Mouse (Mus musculus) cerebral cortex, adult 2 months (tissue): ENCODE data around the gene Rprd1b.

ENCODE experiments used
- WGBS: fragments of 180-500 bp; shearing (Covaris S2); methylation state at CpG from one replicate; pipeline ENCODE4 v1.1.7; 2018; 5-methylcytosine and 5-hydroxymethylcytosine counted together

Gene Rprd1b

DNA sequence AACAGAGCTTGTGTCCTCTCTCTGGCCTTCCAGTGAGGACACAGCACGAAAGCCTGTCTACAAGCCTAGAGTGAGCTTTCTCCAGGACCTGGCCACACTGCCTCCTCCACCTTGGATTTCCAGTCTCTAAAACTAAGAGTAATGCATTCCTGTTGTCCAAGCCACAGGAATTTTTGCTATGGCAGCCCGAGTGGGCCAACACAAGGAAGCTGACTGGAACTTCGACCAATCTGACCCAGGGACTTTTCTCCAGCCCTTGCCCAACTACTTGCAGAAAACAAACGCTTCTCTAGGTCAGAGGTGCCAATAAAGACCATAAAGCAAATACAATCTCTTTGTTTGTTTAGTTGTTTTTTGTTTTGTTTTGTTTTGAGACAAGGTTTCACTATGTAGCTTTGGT is 61.8 kb downstream of the Rprd1b start:
- 95% methylated on average over 4 of the region's 4 CpGs for WGBS

DNA sequence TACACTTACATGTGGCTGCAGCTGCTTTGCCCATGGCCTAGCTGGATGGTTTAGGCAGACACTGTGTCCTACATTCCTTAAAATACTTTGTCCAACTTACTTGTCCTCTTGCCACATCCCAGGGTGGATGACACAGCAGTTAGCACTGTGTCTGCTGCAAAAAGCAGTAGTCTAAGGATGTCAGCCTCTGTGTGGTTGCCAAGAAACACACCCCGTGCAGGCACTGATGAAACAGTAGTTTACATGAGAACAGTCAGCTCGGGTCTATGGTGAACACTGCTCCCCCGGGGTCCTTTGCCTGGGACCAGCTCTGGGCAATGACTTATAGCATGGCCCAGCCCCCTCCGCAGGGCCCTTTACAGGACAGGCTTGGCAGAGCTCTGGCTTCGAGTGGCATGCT is 65.0 kb downstream of the Rprd1b start:
- 51% methylated on average over 5 of the region's 5 CpGs for WGBS

DNA sequence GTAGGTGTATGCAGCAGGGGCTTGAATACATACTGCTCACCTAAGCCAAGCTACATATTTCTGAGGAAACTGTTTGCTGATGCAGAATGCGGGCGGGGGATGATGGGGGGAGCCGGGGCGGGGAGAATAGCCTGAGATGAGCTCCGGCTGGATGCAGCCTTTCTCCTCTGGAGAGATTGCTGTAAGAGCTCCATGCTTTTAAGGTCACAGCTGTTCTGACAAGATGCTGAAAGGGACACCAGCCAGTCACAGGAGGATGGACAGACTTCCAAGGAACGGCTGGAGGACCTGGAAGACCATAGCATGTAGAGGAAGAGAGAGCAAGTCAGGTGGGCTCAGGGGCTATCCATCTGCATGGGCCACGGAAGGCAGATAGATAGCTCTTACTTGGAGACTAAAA is 66.0 kb downstream of the Rprd1b start:
- WGBS, result 81% methylated on average over 7 of the region's 7 CpGs

DNA sequence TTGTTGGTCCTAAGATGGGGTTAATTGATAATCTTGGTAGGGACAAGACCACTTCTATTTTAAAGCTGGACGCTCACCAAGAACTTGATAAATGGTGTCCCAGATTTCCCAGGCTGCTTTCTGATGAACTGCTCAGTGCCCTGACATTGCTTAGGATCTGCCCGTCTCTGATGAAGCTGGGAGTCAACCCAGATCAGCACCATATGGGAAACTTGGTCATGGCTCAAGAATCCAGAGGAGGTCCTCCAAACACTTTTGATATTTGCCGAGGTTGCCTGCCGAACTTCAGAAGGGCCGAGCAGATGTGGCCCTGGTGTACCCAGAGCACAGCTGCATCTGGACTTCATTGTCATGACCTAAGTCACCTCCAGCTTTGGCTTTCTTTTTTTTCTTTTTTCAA is 66.5 kb downstream of the Rprd1b start:
- WGBS, result 73% methylated on average over 5 of the region's 5 CpGs

DNA sequence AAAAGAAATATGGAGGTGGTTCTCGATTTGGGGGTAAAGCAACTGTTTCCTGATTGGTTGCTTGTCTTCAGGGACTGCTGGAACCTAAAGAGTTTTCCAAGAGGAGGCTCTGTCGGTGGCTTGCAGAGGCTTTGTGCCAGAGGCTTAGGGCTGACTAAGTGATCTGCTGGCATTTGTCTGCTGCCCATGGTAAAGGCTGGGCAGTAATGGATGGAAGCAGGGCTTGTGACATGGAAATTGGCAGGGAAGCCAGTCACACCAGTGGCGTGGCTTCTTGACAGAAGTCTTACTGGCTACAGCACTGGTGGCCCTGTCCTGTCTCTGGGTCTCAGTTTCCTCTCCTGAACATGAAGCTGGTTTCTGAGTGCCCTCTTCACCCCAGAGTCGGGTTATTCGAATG is 68.8 kb downstream of the Rprd1b start:
- 86% methylated on average over 5 of the region's 5 CpGs for WGBS

DNA sequence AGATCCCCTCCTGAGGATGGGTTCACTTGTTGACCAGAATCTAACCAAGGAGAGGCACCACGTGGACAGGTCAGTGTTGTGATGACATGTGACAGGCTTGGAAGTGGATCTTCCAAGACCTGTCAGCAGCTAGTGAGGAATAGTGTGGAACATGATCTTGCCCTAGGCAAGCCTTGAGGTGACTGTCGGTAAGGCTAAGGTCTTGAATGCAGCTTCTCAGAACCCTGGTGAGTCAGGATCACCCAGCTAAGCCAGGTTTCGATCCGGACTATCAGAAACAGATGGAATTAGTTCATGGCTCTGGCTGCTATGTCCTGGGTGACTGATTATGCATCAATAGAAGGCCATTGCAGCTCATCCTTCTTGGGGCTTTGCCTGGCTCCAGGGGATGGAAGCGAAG is 70.4 kb downstream of the Rprd1b start:
- WGBS, result 92% methylated on average over 5 of the region's 5 CpGs

DNA sequence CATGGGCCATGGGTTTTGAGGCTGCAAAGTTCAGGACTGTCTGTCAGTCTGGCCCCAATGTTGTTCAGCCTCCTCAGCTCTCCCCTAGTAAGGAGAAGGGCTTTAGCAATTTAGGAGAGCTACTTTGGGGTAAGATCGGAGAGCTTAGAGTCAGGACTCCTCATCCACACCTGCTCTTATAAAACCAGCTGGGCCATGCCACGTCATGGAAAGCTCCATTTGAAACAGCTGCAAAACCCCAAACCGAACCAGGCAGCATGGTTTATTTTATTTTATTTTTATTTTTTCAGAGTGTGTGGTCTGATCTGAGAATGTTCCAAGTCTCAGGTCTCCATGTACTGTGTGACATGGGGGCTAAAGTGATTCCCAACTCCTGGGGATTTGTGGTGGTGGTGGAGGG is 71.2 kb downstream of the Rprd1b start:
- 81% methylated on average over 3 of the region's 3 CpGs for WGBS

DNA sequence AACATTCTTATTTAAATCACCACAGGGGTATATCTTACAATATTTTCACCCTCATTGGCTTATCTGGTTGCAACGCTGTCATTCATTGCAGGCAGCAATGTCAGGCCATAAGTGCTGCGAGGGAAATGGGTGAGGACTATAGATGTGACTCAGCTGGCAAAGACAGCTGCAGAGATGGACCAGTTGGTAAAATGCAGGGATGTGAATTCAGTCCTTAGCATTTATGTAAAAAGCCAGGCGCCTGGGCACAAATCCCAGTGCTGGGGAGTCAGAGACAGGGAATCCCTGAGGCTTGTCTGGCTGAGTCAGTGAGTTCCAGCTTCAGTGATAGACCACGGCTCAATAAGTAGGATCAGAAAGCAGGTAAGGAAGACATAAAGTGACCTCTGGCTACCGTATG is 73.5 kb downstream of the Rprd1b start:
- 59% methylated on average over 5 of the region's 5 CpGs for WGBS

DNA sequence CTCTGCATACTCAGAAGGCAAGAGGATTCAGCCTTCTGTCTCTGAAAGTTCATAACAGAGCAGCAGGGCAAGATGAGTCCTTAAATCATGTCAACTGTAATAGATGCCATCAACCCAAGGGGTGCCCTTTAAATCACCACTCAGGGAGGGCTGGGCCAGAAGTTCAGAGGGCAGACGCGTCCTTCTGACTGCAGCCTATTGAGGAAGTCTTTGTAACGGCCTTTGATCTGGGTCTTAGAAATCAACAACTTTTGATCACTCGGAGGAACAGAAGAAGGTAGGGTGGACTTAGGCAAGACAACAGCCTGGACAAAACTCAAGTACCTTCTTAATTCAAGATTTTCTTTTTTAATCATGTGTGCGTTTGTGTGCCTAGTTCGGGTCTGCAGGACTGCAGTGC is 76.7 kb downstream of the Rprd1b start:
- WGBS, result 93% methylated on average over 6 of the region's 6 CpGs

DNA sequence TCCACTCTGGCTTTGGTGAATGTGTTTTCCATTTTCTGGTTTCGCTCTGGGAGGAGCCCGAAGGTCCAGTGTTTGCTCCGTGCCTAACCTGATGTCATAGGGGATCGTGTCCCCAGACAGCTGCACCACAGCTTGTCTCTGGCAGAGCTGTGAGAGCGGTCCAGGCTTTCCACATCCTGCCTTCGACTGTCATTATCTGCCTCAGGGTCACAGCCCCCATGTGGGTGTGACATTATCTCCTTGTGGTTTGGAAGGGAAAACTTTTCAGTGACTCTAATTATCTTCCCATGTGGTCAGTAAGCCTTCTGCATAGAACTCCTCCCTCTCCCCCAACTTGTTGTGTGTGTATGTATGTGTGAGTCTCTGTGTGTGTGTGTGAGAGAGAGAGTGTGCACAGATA is 77.3 kb downstream of the Rprd1b start:
- 95% methylated on average over 6 of the region's 6 CpGs for WGBS

DNA sequence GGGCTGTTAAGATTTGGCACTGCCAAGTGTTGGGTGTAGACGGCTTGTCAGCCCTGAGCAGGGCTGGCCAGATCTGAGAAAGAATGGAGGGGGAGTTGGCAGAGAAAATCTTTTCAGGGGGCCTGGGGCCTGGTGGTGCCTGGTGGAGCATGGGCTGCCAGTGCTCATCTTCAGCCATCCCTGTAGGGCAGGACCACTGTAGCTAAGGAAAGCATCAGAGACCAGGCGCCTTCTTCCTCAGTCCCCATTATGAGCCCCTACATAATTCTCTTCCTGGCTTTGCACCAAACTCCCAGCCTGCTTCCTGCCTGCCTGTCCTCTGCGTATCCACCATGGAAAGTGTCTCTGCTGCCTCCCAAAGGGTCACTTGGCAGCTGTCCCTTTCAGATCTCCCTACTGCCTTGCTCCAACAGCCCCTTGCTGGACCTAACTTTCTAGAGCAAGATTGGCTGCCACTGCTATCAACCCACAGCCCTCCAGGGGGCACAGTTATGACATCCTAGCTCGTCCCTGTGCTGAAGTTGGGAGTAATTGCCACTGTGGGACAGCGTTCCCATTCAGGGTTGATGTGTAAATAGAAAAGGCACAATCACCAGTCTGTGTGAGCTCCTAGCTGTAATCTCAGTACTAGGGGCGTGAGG is 78.8 kb downstream of the Rprd1b start:
- 50% methylated on average over 6 of the region's 6 CpGs for WGBS

DNA sequence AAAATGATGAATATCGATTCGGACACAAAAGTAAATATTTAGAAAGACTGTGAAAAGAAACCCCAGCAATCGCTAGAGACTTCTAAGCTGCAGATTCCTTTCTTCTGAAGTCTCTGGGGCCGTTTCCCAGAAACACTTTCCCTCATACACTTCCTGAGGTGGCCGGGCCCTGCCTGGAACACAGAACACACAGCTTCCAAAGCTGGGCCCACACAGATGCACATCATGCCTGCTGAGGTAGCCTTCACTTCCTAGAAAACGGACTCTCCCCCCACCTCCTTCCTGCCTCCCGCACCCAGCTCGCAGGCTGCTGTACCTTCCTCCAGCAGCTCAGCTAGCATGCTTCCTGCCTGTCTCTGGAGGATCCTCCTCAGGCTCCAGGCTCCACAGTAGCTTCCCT is 81.2 kb downstream of the Rprd1b start:
- 48% methylated on average over 8 of the region's 8 CpGs for WGBS

DNA sequence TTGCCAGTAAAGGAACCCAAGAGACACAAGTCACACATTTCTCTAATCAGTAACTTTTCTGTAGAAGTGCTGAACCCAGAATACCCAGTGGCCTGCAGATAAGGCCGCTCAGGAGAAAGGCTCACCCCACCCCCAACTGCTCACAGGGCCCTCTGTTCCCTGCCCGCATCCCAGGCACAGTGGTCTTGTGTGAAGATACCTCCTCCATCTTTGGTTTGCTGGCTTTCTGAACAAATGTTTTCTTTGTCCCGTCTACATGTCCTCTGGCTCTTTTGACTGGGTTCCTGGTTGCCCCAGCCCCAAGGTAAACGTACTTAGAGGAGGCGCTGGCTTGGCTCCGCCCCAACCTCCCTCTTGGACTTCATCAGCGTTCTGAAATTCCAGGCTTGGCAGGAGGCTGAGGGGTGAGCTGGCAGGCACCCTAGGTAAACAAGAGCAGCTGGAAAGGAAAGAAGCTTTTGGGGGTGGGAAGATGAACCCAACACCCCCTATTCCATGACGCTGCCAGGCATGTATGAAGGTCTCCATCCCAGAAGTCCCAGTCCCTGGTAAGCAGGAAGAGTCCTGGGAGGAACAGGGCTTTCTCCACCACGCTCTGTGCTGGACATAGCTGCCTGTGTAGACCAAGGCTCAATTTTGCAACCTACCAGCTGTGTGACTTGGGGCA is 85.4 kb downstream of the Rprd1b start:
- 59% methylated on average over 9 of the region's 9 CpGs for WGBS

DNA sequence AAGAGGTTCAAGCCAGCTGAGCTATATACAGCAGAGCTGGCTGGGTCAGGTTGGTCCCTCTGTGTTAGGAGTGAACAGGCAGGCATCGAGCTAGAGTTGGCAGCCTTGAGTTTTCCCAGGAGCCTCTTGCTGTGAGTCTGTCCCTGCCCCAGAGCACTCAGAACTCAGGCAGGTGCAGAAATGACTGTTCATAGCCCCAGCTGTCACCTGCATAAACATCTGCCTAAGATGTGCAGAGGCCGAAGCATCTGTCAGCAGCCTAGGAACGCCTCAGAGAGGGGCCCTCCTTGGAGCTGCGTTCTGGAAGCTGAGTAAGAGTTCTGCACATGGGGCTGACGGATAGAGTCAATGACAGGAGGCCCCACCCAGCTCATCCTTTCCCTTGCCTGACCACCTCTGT is 86.6 kb downstream of the Rprd1b start:
- 84% methylated on average over 5 of the region's 5 CpGs for WGBS

DNA sequence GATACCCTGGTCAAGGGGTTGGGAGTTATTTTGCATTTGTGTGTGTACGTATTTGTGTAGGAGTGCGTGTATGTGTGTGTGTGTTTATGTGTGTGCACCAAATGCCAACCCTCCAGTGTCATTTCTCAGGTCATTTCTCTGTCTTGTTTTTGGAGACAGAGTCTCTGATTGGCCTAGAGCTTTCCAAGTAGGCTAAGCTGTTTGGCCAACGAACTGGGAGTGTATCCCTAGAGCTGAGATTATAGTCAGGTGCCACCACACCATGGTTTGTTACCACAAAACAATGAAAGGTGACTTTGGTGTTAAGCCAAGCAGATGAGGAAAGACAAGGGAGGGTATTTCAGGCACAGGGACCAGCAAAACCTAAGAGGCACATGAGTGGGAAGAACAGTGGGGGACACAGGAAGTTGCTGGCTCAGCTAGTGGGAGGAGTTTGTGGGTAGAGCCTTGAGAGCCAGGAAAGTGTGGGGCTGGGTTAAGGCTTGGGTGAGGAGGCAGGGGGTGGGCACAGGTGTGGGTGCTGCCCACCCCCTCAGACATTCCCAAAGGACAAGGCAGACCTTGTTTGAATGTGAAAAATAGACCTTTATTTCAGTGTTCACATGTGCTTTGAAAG is 87.6 kb downstream of the Rprd1b start:
- WGBS, result 90% methylated on average over 3 of the region's 3 CpGs

DNA sequence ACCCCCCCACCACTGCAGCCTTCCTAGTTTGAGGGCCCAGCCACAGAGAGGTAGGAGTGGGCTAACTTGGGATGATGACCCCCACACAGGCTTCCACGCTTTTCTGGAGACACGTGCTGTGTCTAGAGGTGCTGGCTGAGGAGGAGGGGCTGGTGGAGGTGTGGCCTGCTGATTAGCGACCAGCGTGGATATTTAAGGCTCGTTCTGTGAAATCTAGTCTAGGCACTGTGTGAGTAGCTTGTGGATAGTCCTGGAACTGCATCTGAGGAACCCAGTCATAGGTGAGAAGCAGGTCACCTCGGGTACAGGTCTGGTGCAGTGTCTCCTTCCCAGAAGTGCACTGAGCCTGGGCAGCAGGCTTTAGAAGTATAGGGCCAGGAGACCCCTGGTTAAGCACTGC is 88.4 kb downstream of the Rprd1b start:
- 62% methylated on average over 6 of the region's 6 CpGs for WGBS

DNA sequence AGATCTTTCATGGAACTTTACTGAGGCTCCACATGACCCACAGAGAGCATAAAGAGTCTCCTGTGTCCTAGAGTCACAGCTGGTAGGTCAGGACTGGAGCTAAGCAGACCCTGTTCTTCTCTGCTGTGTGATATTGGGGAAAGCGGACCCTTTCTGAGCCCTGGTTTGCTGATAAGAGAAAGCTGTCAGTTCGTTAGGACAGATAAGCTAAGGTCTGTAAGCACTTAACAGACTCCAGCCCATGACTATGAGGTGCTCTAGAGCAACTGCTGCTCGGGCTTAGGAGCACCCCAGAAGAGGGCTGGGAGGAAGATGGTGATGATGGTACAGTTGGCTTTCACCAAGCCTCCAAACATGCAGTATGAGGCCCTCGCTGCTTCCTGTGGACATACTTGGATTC is 90.8 kb downstream of the Rprd1b start:
- 94% methylated on average over 4 of the region's 4 CpGs for WGBS

DNA sequence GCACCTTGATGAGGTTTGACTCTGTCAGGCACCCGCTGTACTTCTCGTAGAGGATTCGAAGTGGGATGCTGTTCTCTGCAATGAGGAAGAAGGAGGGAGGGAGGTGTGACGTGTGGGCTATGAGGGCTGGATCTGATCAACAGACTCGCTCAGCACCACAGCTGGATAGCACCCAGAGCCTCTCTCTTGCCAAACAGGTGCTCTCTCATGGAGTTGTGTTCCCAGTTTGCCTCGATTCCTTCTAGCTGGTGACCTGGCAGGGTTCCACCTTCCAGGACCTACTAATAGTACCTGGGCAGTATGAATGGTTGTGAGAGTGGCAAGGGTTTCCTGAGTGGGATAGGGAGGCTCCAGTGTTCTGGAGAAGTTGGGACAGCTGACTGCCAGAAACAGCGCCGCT is 91.9 kb downstream of the Rprd1b start:
- 84% methylated on average over 8 of the region's 8 CpGs for WGBS

DNA sequence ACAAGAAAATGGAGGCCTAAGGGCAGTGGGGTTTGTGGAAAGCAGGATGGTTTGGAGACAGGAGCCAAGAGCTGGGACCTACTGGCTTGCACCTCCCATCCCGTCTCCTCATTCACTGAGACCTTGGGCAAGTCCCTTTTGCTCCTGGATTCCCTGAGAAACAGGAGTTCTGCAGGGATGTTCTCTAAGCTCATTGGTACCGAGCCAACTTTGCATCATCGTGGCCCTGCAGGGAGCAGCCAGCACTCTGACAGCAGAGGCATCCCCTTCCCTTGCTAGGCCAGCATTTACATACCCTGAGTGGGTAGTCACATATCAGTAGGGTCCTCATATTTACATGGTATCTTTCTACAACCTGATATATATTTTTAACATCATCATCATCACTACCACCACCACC is 92.6 kb downstream of the Rprd1b start:
- 75% methylated on average over 3 of the region's 3 CpGs for WGBS

DNA sequence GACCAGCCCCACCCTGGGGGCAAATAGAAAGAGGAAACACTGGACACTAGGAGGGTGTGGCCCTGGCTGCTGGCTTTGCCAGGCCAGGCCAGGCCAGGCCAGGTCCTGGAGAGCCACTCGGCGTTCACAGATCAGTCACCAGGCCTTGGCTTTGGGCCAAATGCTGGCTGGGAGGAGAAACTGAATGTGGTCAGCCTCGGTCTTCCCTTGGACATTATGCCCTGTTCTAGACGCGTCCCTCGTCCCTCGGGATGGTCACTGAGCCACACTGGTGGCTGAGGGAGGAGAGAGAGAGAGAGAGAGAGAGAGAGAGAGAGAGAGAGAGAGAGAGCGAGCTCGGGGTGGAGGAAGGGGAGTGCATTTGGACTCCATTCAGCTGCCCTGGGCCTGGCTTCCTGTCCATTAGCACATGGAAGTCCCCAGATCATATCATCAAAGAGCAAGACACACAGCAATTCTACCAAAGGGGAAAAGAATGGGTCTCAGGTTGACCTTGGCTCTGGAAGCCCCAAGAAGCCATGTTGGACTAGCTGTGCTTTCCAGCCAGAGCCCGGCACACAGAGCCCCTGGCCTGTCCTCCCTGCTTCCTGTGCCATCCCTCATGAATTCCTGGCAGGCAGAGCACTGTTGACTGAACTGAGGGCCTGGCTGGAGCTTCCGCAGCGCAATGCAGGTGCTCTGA is 93.5 kb downstream of the Rprd1b start:
- 58% methylated on average over 12 of the region's 12 CpGs for WGBS

DNA sequence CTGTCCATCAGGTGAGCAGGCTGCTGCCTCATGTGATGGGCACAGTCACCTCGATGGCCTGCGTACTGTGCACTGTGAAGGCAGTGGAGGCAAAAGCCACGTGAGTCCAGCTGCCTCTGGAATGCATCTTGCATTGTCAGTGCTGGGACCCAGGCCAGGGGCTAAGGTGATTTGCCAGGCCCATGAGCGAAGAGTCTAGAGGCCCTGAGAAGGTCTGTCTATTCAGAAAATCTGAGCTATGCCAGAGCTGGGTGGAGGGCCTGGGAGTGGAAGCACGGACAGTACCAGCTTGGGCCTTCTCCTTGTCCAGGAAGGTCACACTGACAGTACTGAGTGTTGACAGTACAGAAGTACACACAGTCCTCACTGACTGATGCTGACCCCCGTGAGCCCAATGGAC is 94.5 kb downstream of the Rprd1b start:
- WGBS, result 72% methylated on average over 6 of the region's 6 CpGs

DNA sequence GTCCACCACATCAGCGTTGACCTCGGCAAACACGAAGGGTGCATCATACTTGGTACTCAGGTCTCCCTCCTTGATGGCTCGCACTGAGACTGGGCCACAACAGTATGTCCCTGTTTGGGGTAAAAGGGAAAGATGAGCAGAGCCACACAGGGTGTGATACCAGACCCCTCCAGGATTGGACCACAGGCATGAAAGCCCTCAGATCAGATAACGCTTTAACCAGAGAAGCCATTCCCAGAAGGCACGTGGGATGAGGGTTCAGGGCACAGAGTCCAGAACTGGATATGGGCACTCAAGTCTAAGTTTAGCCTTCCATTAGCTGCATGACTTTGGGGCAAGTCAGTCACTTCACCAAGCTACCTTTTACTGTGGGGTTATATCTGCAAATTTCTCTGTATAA is 98.9 kb downstream of the Rprd1b start:
- 98% methylated on average over 6 of the region's 6 CpGs for WGBS

DNA sequence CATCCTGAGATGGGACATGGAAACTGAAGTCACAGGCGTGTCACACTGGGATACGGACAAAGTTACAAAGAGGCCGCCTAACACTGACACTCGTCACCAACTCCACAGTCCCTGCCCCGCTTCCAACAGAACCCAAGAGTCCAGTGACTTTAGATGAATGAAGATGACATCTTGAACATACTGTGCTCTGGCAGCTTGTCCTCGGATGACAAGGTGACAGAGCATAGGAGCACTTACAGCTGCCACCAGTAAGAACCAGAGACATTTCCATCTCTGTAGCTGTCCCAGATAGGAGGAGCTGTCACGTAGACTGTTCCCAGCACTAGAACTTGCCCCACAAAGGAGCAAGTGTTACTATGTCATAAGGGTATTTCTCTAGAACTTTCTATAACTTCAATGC is 99.6 kb downstream of the Rprd1b start:
- WGBS, result 91% methylated on average over 7 of the region's 7 CpGs
